Mouse (Mus musculus): ENCODE measurements around the gene Lcmt2. TPM values are rescaled to one million over a fixed set of nuclear protein-coding genes. Genes with fewer than 3 reads are reported as not detected.

Gene Lcmt2
- 4.4 TPM for polyA plus RNA-seq (2014; fragmentation: Illumina TruSeq; extraction: RNeasy Lipid Tissue Mini Kit (QIAGEN cat#74804); ENCODE audit: low read depth, low replicate concordance)

DNA sequence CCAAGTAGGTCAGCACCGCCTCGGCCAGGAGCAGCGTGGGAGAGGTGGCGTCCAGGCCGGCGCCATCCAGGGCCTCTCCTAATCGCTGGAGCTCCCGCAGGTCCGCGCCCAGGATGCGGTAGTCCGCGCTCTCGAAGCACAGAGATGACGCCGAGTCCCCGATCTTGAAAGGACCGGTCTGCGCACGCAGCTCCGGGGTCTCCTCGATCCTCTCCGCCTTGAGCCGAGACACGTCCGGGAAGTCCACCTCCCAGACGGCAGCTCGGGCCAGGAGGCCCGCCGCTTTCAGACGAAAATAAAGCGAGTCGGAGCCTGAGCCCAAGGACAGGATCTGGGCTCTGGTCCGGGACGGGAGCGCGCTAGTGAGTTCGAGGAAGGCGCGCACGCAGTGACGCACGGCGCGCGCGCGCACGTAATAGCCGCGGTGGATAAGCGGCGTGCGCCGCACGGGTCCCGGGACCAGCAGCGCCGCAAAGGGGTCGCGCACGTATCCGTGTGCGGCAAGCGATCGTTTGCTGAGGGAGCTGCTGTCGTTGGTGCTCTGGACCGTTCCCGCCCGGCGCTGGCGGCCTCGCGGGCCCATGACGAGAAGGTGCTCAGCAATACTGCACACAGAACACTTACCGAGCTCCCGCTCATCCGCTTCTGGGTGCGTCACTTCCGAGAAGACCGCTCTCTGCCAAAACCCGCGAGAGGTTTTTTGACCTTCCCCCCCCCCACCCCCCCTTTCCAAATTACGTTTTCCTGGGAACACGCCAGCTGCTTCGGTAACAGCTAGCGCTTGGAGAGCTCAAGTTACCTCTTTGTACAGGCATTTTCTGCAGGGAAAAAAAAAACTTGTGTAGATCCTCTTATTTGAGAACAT lies at the start of gene Lcmt2, which contains the start of gene Adal:
Lcmt2 (minus strand) TSS at position 636 of the 865 bp plus-strand sequence.
Adal (plus strand) TSS at position 411 of the 865 bp plus-strand sequence.

DNA sequence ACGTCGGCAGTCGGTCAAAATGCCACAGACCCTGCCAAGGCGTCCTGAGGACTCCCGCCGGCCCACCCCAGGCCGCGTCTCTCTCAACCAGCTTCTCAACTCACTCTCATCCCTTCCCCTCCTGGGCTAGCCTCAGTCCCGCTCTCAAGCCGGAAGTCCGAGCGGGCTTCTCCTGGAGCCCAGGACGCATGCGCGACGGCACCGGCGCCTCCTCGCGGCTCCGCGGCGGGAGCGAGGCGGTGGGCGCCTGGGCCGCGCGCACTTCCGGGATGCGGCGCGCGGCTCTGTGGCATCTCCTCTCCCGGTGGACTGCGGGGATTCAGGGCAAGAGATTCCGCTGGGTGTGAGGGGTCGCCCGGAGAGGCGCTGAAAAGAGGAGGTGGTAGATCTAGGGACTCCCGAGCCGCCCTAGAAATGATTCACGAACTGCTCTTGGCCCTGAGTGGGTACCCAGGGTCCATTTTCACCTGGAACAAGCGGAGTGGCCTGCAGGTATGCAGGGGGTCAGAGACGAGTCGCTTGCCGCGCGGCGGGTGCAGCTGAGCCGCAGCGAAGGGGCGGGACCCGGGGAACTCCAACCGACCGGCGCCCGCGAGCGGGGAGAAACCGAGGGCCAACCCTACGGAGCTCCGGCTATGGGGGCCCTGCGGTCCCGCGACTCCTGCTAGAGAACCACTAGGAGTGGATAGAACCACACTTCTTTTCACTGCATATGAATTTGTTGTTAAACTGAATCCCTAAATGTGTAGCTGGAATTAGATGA lies 30.7 kb upstream of the Lcmt2 start, which contains the start of gene Zscan29:
Zscan29 (minus strand) TSS at position 146 of the 763 bp plus-strand sequence.

DNA sequence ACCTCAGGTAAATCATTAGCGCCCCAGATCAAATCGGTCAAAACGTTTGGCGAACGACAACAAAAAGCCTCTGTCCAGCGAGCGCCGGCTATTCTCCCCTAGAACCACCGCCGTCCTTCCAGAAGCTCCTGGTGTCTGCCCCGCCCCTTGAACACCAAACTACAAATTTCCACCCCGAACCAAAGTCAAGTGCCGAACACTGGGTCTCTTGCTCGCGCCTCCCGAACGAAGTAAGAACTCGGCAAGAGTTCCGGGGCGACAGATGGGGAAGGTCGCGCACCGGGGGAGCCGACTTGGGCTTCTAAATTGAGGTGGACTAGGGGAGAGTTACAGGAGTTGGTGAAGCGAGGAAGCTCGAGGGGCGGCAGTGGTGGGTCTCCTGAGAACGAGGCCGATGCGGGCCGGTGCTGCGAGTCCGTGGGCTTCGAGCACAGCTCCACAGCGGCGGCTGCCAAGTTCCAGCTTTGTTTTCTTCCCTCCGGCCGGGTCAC lies 30.1 kb upstream of the Lcmt2 start, which contains the start of gene Tubgcp4:
Tubgcp4 (plus strand) TSS at position 174 of the 491 bp plus-strand sequence.

DNA sequence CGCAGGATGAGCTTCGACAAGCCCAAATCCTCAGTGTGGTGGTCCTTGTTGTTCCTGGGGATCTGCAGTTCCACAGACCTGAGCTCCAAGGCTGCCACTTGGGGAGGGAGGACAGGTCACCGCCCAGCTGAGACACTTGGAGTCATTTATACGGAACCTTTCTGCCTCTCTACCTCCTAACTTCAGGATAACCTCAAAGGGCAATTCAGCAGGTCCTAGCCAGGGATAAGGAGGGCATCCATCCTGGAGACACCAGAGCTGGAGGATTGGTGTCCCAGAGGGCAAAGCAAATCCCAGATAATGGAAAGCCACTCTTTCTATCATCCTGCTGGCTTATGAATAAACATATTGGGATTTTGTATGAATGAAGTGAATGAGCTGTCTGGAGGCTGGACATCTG lies 30.8 kb downstream of the Lcmt2 start, which contains the start of gene Tgm7:
Tgm7 (minus strand) TSS at position 101 of the 400 bp plus-strand sequence.

DNA sequence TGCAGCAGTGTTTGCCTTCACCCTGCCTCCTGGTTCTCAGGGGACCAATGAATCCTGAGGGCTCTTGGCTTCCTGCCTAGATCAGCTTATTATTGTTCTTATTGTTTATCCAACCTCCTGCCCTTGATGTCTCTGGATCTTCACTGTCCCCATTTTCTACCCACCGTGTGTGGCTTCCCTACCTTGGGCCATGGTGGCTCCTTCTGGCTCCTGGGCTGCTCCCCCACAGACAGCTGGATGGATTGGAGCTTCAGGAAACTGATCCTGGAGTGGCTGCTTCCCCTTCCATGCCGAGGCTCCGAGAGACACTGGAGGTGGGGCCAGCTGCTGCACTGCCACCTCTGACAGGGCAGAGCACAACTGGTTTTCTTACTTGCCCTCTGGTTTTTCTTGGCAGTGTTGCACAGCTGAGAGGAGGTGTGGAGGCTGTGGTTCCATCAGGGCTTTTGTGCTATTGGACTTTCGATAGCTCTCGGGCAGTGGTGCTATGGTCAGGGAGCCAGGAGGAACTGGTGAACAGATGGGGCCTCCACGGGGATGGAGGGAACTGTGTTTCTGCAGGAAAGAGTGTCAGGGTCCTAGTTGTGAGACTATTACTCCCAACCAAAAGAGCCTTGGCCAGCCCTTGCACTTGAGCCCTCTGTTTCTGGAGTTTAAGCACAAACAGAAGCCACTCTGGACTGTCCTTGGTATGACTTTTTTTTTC lies 54.8 kb downstream of the Lcmt2 start, which contains the start of gene Tgm5:
Tgm5 (minus strand) TSS at position 362 of the 706 bp plus-strand sequence.

Other genes with a start within 250 kb of the Lcmt2 start
- gene Ubr1, start 169.9 kb downstream of the Lcmt2 start, polyA plus RNA-seq (2014; fragmentation: Illumina TruSeq; extraction: RNeasy Lipid Tissue Mini Kit (QIAGEN cat#74804); ENCODE audit: low read depth, low replicate concordance): 72.3 TPM
- 73.4 TPM for gene Tmem62, start 163.6 kb downstream of the Lcmt2 start, polyA plus RNA-seq (2014; fragmentation: Illumina TruSeq; extraction: RNeasy Lipid Tissue Mini Kit (QIAGEN cat#74804); ENCODE audit: low read depth, low replicate concordance)
- 63.3 TPM for gene Ccndbp1, start 132.2 kb downstream of the Lcmt2 start, polyA plus RNA-seq (2014; fragmentation: Illumina TruSeq; extraction: RNeasy Lipid Tissue Mini Kit (QIAGEN cat#74804); ENCODE audit: low read depth, low replicate concordance)
- gene Epb42, start 103.6 kb downstream of the Lcmt2 start, polyA plus RNA-seq (2014; fragmentation: Illumina TruSeq; extraction: RNeasy Lipid Tissue Mini Kit (QIAGEN cat#74804); ENCODE audit: low read depth, low replicate concordance): not detected
- gene Tgm5, start 54.8 kb downstream of the Lcmt2 start, polyA plus RNA-seq (2014; fragmentation: Illumina TruSeq; extraction: RNeasy Lipid Tissue Mini Kit (QIAGEN cat#74804); ENCODE audit: low read depth, low replicate concordance): not detected
- gene Tgm7, start 30.9 kb downstream of the Lcmt2 start, polyA plus RNA-seq (2014; fragmentation: Illumina TruSeq; extraction: RNeasy Lipid Tissue Mini Kit (QIAGEN cat#74804); ENCODE audit: low read depth, low replicate concordance): not detected
- 60.3 TPM for gene Adal, start 225 bp downstream of the Lcmt2 start, polyA plus RNA-seq (2014; fragmentation: Illumina TruSeq; extraction: RNeasy Lipid Tissue Mini Kit (QIAGEN cat#74804); ENCODE audit: low read depth, low replicate concordance)
- 101 TPM for gene Tubgcp4, start 30.0 kb upstream of the Lcmt2 start, polyA plus RNA-seq (2014; fragmentation: Illumina TruSeq; extraction: RNeasy Lipid Tissue Mini Kit (QIAGEN cat#74804); ENCODE audit: low read depth, low replicate concordance)
- gene Zscan29, start 30.5 kb upstream of the Lcmt2 start, polyA plus RNA-seq (2014; fragmentation: Illumina TruSeq; extraction: RNeasy Lipid Tissue Mini Kit (QIAGEN cat#74804); ENCODE audit: low read depth, low replicate concordance): 31.6 TPM
- 25.2 TPM for gene Trp53bp1, start 130.8 kb upstream of the Lcmt2 start, polyA plus RNA-seq (2014; fragmentation: Illumina TruSeq; extraction: RNeasy Lipid Tissue Mini Kit (QIAGEN cat#74804); ENCODE audit: low read depth, low replicate concordance)
- 1.2 TPM for gene Map1a, start 148.9 kb upstream of the Lcmt2 start, polyA plus RNA-seq (2014; fragmentation: Illumina TruSeq; extraction: RNeasy Lipid Tissue Mini Kit (QIAGEN cat#74804); ENCODE audit: low read depth, low replicate concordance)
- gene Ppip5k1, start 214.7 kb upstream of the Lcmt2 start, polyA plus RNA-seq (2014; fragmentation: Illumina TruSeq; extraction: RNeasy Lipid Tissue Mini Kit (QIAGEN cat#74804); ENCODE audit: low read depth, low replicate concordance): 9.6 TPM
- 1.8 TPM for gene Ckmt1, start 217.1 kb upstream of the Lcmt2 start, polyA plus RNA-seq (2014; fragmentation: Illumina TruSeq; extraction: RNeasy Lipid Tissue Mini Kit (QIAGEN cat#74804); ENCODE audit: low read depth, low replicate concordance)
- gene Strc, start 246.5 kb upstream of the Lcmt2 start, polyA plus RNA-seq (2014; fragmentation: Illumina TruSeq; extraction: RNeasy Lipid Tissue Mini Kit (QIAGEN cat#74804); ENCODE audit: low read depth, low replicate concordance): not detected